Mouse (Mus musculus): ENCODE data around the gene Ptprn2. TPM values are rescaled to one million over a fixed set of nuclear protein-coding genes. Genes with fewer than 3 reads are reported as not detected.

Ptprn2 gene
- polyA plus RNA-seq, 1 experiment from 2014 or later = 24.7 TPM

GRCm38 (mm10) chr12:117323017-117323416 is 837.5 kb downstream of the Ptprn2 start:
- Histone ChIP-seq H3K4me1 (ENCODE audit: control insufficient read depth, insufficient read depth, low read length) (no peaks in the 10 kb centered on the region), H3K4me2 (ENCODE audit: low read depth, low read length) (no peak overlapping the region), H3K9ac (replicated peaks; ENCODE audit: low read depth, low read length) (no peak overlapping the region), H3K4me3 (ENCODE audit: low read depth, low read length) (no peak overlapping the region), H3K9me3 (ENCODE audit: control insufficient read depth, low read length) (no peaks in the 10 kb centered on the region), H3K27me3 (ENCODE audit: control insufficient read depth, insufficient read depth, low read length) (no peaks in the 10 kb centered on the region), H3K27ac (ENCODE audit: low read depth, low read length) (no peak overlapping the region), H3K36me3 (ENCODE audit: control insufficient read depth, insufficient read depth, low read length) (no peaks in the 10 kb centered on the region)
- no peak for ATAC-seq (ENCODE audit: low read depth)
- 78% methylated on average over 3 of the region's 3 CpGs for WGBS

MicroRNAs within 50 kb of the gene (microRNA counts, 519-probe panel; counts per million panel counts)
- 4,549 counts per million, percentile 57 among the panel's probes with 10 or more counts for microRNA mmu-miR-153

Small RNAs within 50 kb of the gene (microRNA-seq; reads per million reads assigned to microRNA genes)
- 1,004 reads per million, percentile 77 among the genes with 10 or more reads in this experiment for gene Mir153

Other genes with a start within 250 kb of the Ptprn2 start
- 21.2 and 25.4 TPM in 2 replicates for gene Wdr60, start 222.7 kb upstream of the Ptprn2 start, polyA plus RNA-seq (2014; fragmentation: Nextera tagmentation; extraction: Ambion mirVana)
- not detected in 2 replicates for gene Gm11027, start 210.3 kb upstream of the Ptprn2 start, polyA plus RNA-seq (2014; fragmentation: Nextera tagmentation; extraction: Ambion mirVana)
- gene Esyt2, start 204.5 kb upstream of the Ptprn2 start, polyA plus RNA-seq (2014; fragmentation: Nextera tagmentation; extraction: Ambion mirVana) = 17.8 and 20.4 TPM in 2 replicates
- gene Ncapg2, start 80.3 kb upstream of the Ptprn2 start, polyA plus RNA-seq (2014; fragmentation: Nextera tagmentation; extraction: Ambion mirVana) = 5.9 and 8.3 TPM in 2 replicates

All from neural tube, embryonic 14.5 days (tissue).